Mouse (Mus musculus) lung, embryonic 16.5 days (tissue): ENCODE results near the gene Prkcz. TPM values are rescaled to one million over a fixed set of nuclear protein-coding genes. Genes with fewer than 3 reads are reported as not detected.

Experiments
- ATAC-seq: fragments of 200-750 bp; cut with Nextera tagmentation; 2 replicates; pipeline ENCODE4 v1.8.0; 2017; ENCODE audit warnings: low read depth, mild to moderate bottlenecking, moderate library complexity
- H3K27ac ChIP-seq: fragments of 300-500 bp; sonication (generic); 2 replicates; pipeline ENCODE4 v1.5.1; 2014; ENCODE audit warnings: mild to moderate bottlenecking, control low read depth, low read length
- H3K27me3 ChIP-seq: fragments of 300-500 bp; sonication (generic); 2 replicates; pipeline ENCODE4 v1.6.1; 2014; ENCODE audit warnings: low read depth, low read length, mixed read lengths; ENCODE audit not compliant: control insufficient read depth, insufficient read depth
- H3K36me3 ChIP-seq: fragments of 300-500 bp; sonication (generic); 2 replicates; pipeline ENCODE4 v1.6.1; 2014; ENCODE audit warnings: low read length; ENCODE audit not compliant: control insufficient read depth, insufficient read depth
- H3K4me1 ChIP-seq: fragments of 300-500 bp; sonication (generic); replicated peaks from 2 replicates; pipeline ENCODE4 v1.6.1; 2014; ENCODE audit warnings: low read length, mixed read lengths; ENCODE audit not compliant: control insufficient read depth, insufficient read depth
- H3K4me2 ChIP-seq: fragments of 300-500 bp; sonication (generic); 2 replicates; pipeline ENCODE4 v1.6.1; 2014; ENCODE audit warnings: low read depth, low read length, control low read depth
- H3K4me3 ChIP-seq: fragments of 300-500 bp; sonication (generic); 2 replicates; pipeline ENCODE4 v1.5.1; 2014; ENCODE audit warnings: mild to moderate bottlenecking, low read length, control low read depth
- H3K9ac ChIP-seq: fragments of 300-500 bp; sonication (generic); 2 replicates; pipeline ENCODE4 v1.6.1; 2014; ENCODE audit warnings: low read length, control low read depth
- H3K9me3 ChIP-seq: fragments of 300-500 bp; sonication (generic); 2 replicates; pipeline ENCODE4 v1.6.1; 2016; ENCODE audit warnings: low read length; ENCODE audit not compliant: control insufficient read depth
- WGBS: fragments of 180-500 bp; shearing (Covaris S2); extraction: QIAGEN DNeasy Blood & Tissue Kit; methylation state at CpG from one replicate; pipeline ENCODE4 v1.1.7; 2014; 5-methylcytosine and 5-hydroxymethylcytosine counted together
- polyA plus RNA-seq: library from polyadenylated mRNA; unstranded; fragments of >200 nt; fragmentation: Nextera tagmentation; extraction: Ambion mirVana; gene quantifications from 2 replicates; pipeline ENCODE4 v1.2.1, GENCODE M21; 2015

Prkcz gene
- polyA plus RNA-seq, 1 experiment from 2014 or later, result 21.1 TPM

- Histone ChIP-seq H3K36me3 (no peaks in the 10 kb centered on the region), H3K4me1 (peaks cover 13% of the 10 kb centered on the region), H3K27ac (no peak overlapping the region), H3K27me3 (no peaks in the 10 kb centered on the region), H3K9ac (no peak overlapping the region), H3K4me2 (no peak overlapping the region), H3K4me3 (no peak overlapping the region), H3K9me3 (no peaks in the 10 kb centered on the region)
- no peak for ATAC-seq
- WGBS, result 41% methylated on average over 24 of the region's 24 CpGs
Measured at GRCm38 (mm10) chr4:155306356-155307242, 54.6 kb downstream of the Prkcz start.

GRCm38 (mm10) chr4:155305531-155306031 is 55.6 kb downstream of the Prkcz start:
- Histone ChIP-seq H3K4me1 (peaks cover 13% of the 10 kb centered on the region), H3K27me3 (no peaks in the 10 kb centered on the region), H3K9ac (no peak overlapping the region), H3K36me3 (no peaks in the 10 kb centered on the region), H3K4me3 (no peak overlapping the region), H3K9me3 (no peaks in the 10 kb centered on the region), H3K4me2 (no peak overlapping the region), H3K27ac (no peak overlapping the region)
- 44% methylated on average over 8 of the region's 8 CpGs for WGBS
- no peak for ATAC-seq

GRCm38 (mm10) chr4:155304508-155305096 is 56.6 kb downstream of the Prkcz start:
- Histone ChIP-seq H3K4me1 (peaks cover 13% of the 10 kb centered on the region), H3K9ac (no peak overlapping the region), H3K4me3 (no peak overlapping the region), H3K4me2 (no peak overlapping the region), H3K36me3 (no peaks in the 10 kb centered on the region), H3K27me3 (no peaks in the 10 kb centered on the region), H3K27ac (no peak overlapping the region), H3K9me3 (no peaks in the 10 kb centered on the region)
- no peak for ATAC-seq
- WGBS, result 73% methylated on average over 7 of the region's 7 CpGs

- H3K27me3 ChIP-seq, result no peaks in the 10 kb centered on the region
- H3K4me3 ChIP-seq, result no peak overlapping the region
- 0 out of 2 replicates have a peak, but pooled peaks cover 2% of the 10 kb centered on the region for H3K4me1 ChIP-seq
- no peak overlapping the region for H3K4me2 ChIP-seq
- no peak for ATAC-seq
- no peak overlapping the region for H3K9ac ChIP-seq
- no peak overlapping the region for H3K27ac ChIP-seq
- 54% methylated on average over 4 of the region's 4 CpGs for whole genome bisulfite sequencing
- no peaks in the 10 kb centered on the region for H3K9me3 ChIP-seq
- no peaks in the 10 kb centered on the region for H3K36me3 ChIP-seq
Measured at GRCm38 (mm10) chr4:155301965-155302364, 59.2 kb downstream of the Prkcz start.

- H3K9ac ChIP-seq, result no peak overlapping the region
- H3K4me1 ChIP-seq, result no peaks in the 10 kb centered on the region
- H3K27ac ChIP-seq, result no peak overlapping the region
- 89% methylated on average over 7 of the region's 7 CpGs for WGBS
- no peak overlapping the region for H3K4me2 ChIP-seq
- ATAC-seq, result no peak
- no peaks in the 10 kb centered on the region for H3K36me3 ChIP-seq
- H3K4me3 ChIP-seq, result no peak overlapping the region
- no peaks in the 10 kb centered on the region for H3K27me3 ChIP-seq
- H3K9me3 ChIP-seq, result no peaks in the 10 kb centered on the region
Measured at GRCm38 (mm10) chr4:155301098-155301447, 60.1 kb downstream of the Prkcz start.

GRCm38 (mm10) chr4:155300421-155301097 is 60.6 kb downstream of the Prkcz start:
- no peak for ATAC-seq

GRCm38 (mm10) chr4:155298826-155299225 is 62.3 kb downstream of the Prkcz start:
- ATAC-seq, result no peak
- Histone ChIP-seq H3K36me3 (no peaks in the 10 kb centered on the region), H3K4me3 (no peak overlapping the region), H3K27ac (no peak overlapping the region), H3K27me3 (no peaks in the 10 kb centered on the region), H3K4me1 (no peaks in the 10 kb centered on the region), H3K9ac (no peak overlapping the region), H3K9me3 (no peaks in the 10 kb centered on the region), H3K4me2 (no peak overlapping the region)
- 66% methylated on average over 4 of the region's 4 CpGs for WGBS

More at GRCm38 (mm10) chr4:155300421-155301097, 60.6 kb downstream of the Prkcz start:
- 63% methylated on average over 21 of the region's 21 CpGs for WGBS
- no peak overlapping the region for H3K4me3 ChIP-seq
- no peaks in the 10 kb centered on the region for H3K4me1 ChIP-seq
- no peaks in the 10 kb centered on the region for H3K27me3 ChIP-seq
- H3K27ac ChIP-seq, result no peak overlapping the region
- no peak overlapping the region for H3K4me2 ChIP-seq
- H3K9ac ChIP-seq, result no peak overlapping the region
- no peaks in the 10 kb centered on the region for H3K36me3 ChIP-seq
- no peaks in the 10 kb centered on the region for H3K9me3 ChIP-seq

GRCm38 (mm10) chr4:155297057-155297456 is 64.1 kb downstream of the Prkcz start:
- 44% methylated on average over 2 of the region's 2 CpGs for WGBS
- Histone ChIP-seq H3K4me1 (no peaks in the 10 kb centered on the region), H3K9me3 (no peaks in the 10 kb centered on the region), H3K27ac (no peak overlapping the region), H3K9ac (no peak overlapping the region), H3K4me3 (no peak overlapping the region), H3K27me3 (no peaks in the 10 kb centered on the region), H3K4me2 (no peak overlapping the region), H3K36me3 (no peaks in the 10 kb centered on the region)
- ATAC-seq, result no peak

GRCm38 (mm10) chr4:155295996-155296395 is 65.2 kb downstream of the Prkcz start:
- 52% methylated on average over 4 of the region's 4 CpGs for WGBS
- no peak overlapping the region for H3K4me2 ChIP-seq
- H3K27ac ChIP-seq, result no peak overlapping the region
- no peaks in the 10 kb centered on the region for H3K27me3 ChIP-seq
- no peaks in the 10 kb centered on the region for H3K4me1 ChIP-seq
- H3K36me3 ChIP-seq, result no peaks in the 10 kb centered on the region
- H3K9me3 ChIP-seq, result no peaks in the 10 kb centered on the region
- no peak overlapping the region for H3K4me3 ChIP-seq
- no peak for ATAC-seq
- H3K9ac ChIP-seq, result no peak overlapping the region
